Mouse (Mus musculus) ES-E14 (cell line): Measurements from ENCODE around the gene Pcbp3.

Experiments
- CHD2 ChIP-seq: IDR thresholded peaks from 2 replicates; pipeline ENCODE4 v1.6.1; 2014; ENCODE audit warnings: mild to moderate bottlenecking, low read depth, low read length, inconsistent platforms
- HCFC1 ChIP-seq: IDR thresholded peaks from 2 replicates; pipeline ENCODE4 v1.6.1; 2012; ENCODE audit warnings: low read length, inconsistent platforms, borderline replicate concordance; ENCODE audit not compliant: insufficient read depth
- MAFK ChIP-seq: IDR thresholded peaks from 2 replicates; pipeline ENCODE4 v1.6.1; 2014; ENCODE audit warnings: mild to moderate bottlenecking, low read depth, low read length, inconsistent platforms; ENCODE audit not compliant: insufficient read depth
- ZC3H11A ChIP-seq: IDR thresholded peaks from 2 replicates; pipeline ENCODE4 v1.6.1; 2012; ENCODE audit warnings: low read depth, mild to moderate bottlenecking, inconsistent platforms, low read length, borderline replicate concordance
- ZNF384 ChIP-seq: IDR thresholded peaks from 2 replicates; pipeline ENCODE4 v1.6.1; 2012; ENCODE audit warnings: low read depth, low read length, inconsistent platforms

- TF ChIP-seq ZC3H11A = no peak
- no peak for TF ChIP-seq HCFC1
- TF ChIP-seq MAFK = no peak
- TF ChIP-seq CHD2 = no peak
- TF ChIP-seq ZNF384 = no peak
Measured at GRCm38 (mm10) chr10:76936827-76937226, 24.9 kb downstream of the Pcbp3 start.
